Mouse (Mus musculus) testis, adult 2 months (tissue): Measurements from ENCODE around the gene Dnajc25.

ENCODE experiments used
- CTCF ChIP-seq: fragments of 200-500 bp; IDR thresholded peaks from 2 replicates; pipeline ENCODE4 v1.5.1; 2012; ENCODE audit warnings: low read depth, mild to moderate bottlenecking, inconsistent platforms, low read length, moderate library complexity; ENCODE audit not compliant: control insufficient read depth, insufficient read depth, insufficient replicate concordance
- POLR2A ChIP-seq: fragments of 200-500 bp; IDR thresholded peaks from 2 replicates; pipeline ENCODE4 v1.6.1; 2012; ENCODE audit warnings: low read depth, mild to moderate bottlenecking, inconsistent platforms, low read length, moderate library complexity; ENCODE audit not compliant: control insufficient read depth

DNA sequence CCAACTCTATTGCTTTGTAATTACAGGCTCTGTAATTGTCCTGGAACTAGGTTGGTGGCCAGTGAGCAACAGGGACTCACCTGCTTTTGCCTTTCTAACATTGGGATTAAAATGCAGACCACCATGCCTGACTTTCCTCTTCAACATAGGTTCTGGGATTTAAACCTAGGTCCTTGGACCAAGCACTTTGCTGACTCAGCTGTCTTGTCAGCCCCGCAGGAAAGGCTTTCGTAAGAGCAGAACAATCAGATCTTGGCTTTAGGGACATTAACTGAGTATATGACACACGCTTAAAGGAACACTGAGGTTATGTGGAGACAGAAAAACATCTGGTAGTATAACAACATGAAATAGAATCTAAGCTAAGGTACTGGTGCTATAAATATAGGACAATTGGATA is 63.1 kb downstream of the Dnajc25 start:
- TF ChIP-seq CTCF = no peak
- TF ChIP-seq POLR2A = no peak
